Mouse (Mus musculus) G1E-ER4 (cell line): ENCODE data around the gene Basp1. TPM values are rescaled to one million over a fixed set of nuclear protein-coding genes. Genes with fewer than 3 reads are reported as not detected.

ENCODE experiments used
- GATA1 ChIP-seq: IDR thresholded peaks from one replicate; pipeline ENCODE4 v1.8.0; 2012; ENCODE audit warnings: low read length, inconsistent platforms
- polyA plus RNA-seq: library from polyadenylated mRNA; stranded (reverse); fragments of >175 nt; gene quantifications from 2 replicates; pipeline ENCODE4 v1.2.3, GENCODE M21; 2012

The Basp1 gene
- not detected in 2 replicates for polyA plus RNA-seq

DNA sequence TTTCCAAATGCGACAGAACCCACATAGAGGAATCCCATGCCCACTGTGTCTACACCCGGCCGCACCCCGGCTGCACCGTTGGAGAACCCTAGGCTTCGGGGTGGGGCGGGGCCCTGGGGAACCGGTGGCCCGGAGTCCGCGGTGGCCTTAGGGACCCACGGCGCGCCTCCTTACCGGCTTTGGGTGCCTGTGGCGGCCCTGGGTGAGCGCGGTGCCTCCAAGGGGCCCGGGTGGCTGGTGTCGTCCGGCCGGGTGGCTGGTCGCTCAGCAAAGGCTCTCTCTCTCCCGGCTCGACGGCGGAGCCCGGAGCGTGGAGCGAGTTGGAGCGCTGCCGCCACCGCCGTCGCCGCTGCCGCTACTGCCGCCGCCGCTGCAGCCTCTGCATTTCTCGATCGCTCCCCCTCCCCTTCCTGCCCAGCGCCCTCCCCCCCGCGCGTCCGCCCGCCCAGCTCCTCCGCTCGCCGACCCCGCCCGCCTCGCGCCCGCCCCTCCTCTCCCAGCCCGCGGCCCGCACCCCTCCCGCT is at the start of gene Basp1:
TSS of gene Basp1 (minus strand) at position 387 of the 524 bp plus-strand sequence.
- TF ChIP-seq GATA1, result no peak

DNA sequence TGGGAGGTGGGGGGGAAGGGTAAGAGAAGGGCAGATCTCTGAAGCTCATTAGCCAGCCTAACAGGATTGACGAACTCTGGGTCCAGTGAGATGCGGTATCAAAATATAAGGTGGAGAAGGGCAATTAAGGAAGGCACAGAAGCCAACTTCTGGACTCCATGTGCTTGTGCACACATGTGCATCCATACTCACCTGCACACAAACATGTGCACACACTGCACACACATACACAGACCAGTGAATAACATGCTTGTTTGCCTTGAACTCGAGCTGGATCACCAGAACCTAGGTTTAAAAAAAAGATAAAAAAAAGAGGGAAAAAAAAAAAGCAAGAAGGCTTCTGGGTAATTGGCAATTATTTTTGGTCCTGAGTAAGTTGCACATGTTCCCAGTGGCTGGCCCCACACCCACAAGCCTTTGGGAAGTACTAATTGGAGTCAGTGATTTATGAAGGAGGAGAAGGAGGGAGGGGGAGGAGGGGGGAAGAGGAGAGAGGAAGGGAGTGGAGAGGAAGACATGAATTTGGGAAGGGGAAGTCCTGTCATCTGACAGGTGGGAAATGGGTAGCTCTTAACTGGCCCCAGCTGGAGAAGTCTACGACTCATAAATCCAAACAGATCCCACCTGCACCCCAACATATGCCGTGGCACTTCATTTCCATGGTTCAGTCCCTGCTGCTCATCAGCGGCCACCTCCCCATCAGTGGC is 48.6 kb upstream of the Basp1 start:
- TF ChIP-seq GATA1, result no peak

DNA sequence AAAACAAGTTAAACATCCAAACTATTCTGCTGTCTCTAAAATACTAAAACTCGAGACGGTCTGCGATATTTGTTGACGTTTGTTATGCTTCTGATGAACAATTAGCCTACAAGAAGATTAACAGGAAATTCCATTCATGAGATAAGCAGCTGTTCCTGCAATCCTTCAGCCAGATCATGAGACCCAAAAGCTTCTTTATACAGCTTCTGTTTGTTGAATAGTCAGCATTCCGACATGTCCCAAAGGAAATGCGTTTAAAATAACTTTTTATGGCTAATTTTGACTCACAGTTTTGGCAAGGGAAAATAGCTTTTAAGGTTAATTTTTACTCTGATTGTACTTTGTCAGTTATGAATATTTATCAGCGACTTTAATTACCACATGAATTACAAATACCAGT is 46.3 kb upstream of the Basp1 start:
- TF ChIP-seq GATA1, result no peak

DNA sequence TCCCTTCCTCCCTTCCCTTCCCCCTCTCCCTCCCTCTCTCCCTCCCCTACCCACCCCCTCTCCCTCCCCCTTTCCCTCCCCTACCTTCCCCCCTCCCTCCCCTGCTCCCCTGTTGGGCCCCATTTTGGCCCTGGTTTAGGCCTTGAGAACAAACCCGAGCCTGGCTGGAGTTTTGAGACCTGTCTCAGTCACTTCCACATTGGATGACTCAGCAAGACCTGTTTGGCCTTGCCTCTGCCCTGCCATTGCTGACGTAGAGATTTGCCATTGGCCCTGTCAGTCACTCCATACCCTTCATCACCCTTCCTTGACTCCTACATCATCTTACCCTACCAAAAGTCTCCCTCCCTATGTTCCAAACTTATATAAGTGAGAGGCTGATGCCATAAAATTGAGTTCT is 43.9 kb upstream of the Basp1 start:
- no peak for TF ChIP-seq GATA1

DNA sequence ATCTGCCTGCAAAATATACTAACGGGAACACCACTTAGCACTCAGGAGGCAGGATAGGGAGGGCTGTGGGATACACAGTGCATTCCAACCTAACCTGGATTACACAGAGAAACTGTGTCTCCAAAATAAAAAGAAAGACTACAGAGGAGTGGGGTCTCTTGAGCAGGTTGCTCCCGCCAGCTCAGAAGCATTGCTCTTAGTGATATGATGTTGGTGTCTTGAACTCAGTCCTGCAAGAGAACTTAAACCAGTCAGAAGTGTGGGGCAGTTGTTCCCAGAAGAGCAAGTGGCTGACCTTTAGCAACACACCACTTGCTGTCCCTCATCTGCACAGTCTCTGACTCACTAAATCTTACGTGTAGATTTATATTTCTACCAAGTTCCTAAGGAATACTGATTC is 40.0 kb upstream of the Basp1 start:
- no peak for TF ChIP-seq GATA1

DNA sequence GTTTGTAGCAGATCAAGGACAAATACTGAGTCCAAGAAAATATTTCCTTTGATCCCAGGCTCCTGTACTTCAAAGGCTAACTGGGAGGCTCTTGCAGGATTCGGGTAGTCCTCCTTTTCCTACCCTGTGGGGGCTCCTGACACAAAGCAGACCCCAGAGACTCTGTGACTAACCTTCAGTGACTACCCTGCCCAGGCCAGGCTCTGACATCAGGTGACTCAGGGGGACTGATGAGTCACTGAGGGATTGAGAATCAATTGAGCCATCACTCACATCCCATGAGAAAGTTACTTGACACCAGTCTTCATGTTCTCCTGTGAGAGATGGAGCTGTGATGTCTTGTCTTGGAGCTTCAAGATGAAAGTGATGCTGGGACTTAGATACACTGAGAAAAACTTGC is 35.8 kb upstream of the Basp1 start:
- no peak for TF ChIP-seq GATA1

DNA sequence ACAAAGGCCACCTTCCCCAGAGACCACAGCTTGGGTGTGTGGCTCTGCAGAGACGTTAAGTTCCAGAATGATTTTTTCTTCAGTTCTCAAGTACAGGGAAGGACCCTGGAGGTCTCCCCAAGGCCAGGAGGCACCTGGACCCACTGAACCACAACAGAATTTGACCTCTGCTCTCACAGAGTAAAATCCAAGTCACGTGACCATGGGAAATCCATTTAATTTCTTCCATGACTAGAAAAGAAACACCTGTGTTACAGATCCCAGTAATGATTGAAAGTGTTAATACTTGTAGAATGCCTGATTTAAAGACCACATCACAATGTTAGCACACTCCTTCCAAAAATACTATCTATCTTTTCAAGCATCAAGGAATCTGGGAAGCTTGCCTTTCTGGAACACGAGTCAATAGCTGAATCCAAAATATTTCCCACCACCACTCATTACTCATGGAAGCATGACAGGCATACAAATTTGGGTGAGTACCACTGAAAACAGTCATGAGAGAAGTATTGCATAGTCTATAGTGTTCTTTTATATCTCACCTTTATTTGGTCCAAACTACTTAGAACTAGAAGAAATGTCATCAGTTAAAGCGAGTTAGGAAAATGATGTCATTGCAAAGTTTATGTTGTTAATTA is 35.3 kb upstream of the Basp1 start:
- no peak for TF ChIP-seq GATA1

DNA sequence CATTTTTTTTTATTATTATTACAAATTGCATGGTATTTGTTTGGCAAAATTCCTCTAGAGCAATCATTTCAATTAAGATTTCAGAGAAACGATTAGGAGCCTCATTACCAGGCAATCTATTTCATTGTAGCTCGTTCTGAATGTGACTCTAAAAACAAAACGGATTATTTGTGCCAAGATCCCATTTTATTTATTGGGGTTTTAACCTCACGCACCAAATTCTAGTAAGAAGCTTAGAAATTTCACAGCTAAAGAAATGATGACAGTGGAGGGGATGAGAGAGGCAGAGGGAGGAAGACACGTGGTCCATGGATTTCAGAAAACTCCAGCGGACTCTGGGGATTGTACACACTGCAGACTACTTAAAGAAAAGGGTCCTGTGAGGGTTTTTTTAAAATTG is 33.6 kb upstream of the Basp1 start:
- TF ChIP-seq GATA1, result no peak

DNA sequence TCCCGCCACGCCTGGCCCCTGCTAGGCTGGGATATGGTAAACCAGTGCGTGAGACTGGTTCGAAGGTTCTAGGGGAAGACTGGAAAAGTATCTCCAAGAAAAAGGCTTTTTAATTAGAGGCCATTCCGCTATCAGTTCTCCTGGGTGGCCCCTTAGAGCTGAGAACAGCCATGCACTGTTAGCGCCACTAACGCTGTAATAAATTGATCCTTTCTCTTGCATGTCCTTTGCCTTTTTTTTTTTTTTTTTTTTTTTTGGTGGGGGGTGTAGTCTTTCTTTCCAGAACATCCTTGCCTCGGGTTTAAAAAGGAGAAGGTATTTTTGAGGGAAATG is 32.6 kb upstream of the Basp1 start:
- no peak for TF ChIP-seq GATA1

DNA sequence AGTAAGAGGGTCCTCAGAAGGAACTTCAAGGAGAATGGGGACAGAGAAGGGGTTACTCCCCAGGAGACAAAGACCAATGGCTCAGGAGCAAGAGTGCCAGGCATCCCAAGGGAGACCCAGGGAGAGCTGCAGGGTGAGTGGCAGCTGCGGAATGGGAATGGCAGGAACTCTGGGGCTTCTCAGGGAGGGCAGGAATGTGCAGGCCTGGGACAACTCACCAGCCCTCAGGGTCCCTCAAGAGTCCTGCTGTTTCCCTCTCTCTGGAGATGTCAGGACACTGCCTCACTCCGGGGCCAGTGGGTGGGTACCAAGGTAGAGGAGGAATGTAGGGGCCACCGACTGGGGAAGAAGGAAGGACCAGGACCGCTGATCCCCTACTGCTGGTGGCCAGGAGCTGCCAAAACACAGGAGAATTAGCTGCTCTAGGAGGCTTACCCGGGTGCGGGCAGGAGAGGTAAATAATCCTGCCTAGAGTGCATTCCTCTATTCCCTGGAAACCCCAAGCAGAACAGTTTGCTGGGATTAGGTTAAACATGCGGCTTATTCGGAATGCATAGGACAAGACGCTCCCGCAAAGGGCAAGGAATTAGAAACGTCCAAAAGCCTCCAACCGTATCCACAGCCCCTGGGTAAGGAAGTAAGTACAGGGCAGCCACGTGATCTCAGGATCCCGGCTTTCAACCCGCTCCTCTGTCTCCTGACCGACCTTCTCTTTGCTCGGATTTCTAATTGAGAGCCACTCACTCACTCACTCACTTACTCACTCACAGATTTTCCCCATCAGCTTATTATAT is 32.0 kb upstream of the Basp1 start:
- TF ChIP-seq GATA1, result no peak

DNA sequence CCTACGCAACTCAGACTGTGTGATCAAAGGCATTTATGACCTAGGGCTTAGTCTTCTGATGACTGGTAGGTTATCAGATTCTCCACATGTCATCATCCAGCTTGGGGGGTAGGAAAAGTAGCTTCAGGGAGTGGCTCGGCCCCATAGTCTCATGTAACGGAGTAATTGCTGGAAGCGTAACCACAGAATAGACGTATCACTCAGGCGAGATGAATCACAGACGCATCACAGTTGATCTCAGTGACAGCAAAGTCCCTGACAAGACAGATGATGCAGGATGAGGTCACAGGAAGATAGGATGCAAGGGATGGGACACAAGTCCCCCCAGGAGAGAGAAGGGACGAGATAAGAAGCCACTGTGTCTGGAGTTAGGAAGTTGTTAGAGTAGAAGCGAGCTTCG is 30.6 kb upstream of the Basp1 start:
- no peak for TF ChIP-seq GATA1

DNA sequence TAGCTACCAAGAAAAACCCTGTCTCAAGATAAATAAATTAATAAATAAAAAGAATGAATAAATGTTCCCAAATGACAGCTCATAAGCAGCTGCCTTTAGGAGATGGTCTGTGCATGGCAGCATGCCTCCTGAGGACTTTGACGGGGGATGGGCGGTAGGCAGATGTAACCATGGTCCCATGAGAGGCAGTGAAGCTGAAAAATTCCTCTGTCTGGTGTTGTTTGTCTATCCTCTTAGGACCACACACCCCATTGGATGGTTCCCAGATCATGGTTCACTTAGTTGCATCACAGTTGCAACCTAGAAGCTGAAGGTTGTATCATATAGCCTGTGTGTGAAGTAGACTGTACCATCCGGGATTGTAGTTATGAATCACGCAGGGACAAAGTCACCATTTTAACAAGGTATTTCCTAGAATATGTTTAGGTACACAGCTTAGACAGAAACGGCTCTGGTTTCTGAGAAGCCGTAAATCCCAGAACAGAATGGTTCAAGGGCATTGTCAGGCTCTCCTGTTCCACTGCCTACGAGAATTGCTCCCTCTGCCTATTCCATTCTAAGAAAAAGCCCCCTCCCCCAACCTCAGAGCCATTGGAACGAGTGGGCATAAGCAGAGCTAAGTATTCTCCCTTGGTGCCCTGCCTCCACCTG is 29.7 kb upstream of the Basp1 start:
- TF ChIP-seq GATA1, result no peak

DNA sequence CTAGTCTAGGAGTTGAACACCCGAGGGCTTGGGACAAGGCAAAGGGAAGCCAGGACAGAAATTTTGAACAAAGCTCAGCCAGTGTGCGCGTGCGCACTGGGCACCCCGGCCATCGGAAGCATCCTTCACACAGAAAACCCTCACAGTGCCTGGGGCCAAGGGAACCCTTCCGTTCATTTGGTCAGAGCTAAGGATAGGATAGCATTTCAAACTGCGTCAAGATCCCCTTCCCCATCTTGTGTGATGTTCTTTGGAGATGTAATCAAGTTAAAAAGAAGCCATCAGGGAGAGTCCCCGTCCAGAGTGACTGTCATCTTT is 28.3 kb upstream of the Basp1 start:
- TF ChIP-seq GATA1, result no peak

DNA sequence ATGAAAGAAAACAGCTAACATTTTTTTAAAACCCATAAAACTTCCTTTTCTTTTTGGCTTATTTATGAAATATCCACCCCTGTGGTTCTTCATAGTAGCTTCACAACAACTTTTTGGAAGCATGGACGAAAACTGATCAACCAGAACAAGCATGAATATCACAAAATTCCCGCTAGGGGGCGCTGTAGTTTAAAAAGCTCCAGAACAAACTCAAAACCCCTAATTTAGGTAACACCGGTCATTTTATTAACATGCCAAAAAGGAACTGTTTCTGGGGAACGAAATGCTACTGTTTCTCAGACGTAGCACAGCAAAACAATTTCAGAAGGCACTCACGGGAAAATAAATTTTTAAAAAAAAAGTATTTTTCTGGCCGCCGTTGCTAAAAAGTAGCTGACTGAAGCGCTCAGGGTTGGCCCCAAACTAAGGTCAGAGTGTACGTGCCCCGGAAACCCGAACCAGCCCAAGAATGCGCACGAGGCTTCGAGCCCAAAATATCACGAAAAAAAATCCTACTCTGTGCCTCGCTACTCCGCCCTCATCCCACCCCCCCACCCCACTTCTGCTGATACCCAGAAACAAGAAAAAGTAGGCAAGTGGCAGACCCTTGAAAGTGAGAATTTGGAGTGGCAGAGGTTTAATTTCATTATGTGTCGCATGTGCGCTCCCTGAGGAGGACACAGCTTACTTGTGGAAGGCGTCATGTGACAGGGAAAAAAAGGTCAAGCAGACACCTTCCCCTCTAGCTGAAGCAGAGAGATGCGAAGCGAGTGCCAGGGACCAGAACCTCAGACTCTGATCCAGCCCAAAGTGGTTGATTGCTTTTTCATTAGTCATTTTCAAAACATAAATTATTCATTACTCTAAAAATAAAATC is 27.7 kb upstream of the Basp1 start:
- TF ChIP-seq GATA1, result no peak

DNA sequence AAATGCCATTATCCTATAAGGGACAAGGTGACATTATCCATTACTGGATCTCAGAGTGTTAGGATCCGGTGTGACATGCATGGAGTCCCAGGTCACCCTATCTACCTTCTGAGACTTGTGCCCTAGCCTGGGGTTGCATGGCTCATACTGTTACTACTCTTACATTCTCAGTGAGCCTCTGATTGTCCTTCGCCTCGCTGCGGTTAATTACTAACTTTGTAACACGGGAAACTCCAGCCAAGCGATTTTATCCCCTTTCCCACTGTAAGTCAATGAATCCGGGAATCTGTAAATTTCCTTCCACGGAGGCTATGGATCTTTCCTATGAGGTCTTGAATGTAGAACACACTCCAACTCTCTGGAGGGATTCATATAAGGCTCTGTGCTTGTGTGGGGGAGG is 26.8 kb upstream of the Basp1 start:
- no peak for TF ChIP-seq GATA1
